Mouse (Mus musculus): ENCODE results near the gene Acan.

Gene Acan

GRCm38 (mm10) chr7:79139328-79139824 lies 86.1 kb downstream of the Acan start:
- DNase-seq (ENCODE audit: low spot score in 2 of 2): no peak

GRCm38 (mm10) chr7:79139891-79140591 lies 86.8 kb downstream of the Acan start:
- DNase-seq (ENCODE audit: low spot score in 2 of 2): no peak

GRCm38 (mm10) chr7:79140897-79141296 lies 87.6 kb downstream of the Acan start:
- DNase-seq (ENCODE audit: low spot score in 2 of 2): peak; percentile 64

DNA sequence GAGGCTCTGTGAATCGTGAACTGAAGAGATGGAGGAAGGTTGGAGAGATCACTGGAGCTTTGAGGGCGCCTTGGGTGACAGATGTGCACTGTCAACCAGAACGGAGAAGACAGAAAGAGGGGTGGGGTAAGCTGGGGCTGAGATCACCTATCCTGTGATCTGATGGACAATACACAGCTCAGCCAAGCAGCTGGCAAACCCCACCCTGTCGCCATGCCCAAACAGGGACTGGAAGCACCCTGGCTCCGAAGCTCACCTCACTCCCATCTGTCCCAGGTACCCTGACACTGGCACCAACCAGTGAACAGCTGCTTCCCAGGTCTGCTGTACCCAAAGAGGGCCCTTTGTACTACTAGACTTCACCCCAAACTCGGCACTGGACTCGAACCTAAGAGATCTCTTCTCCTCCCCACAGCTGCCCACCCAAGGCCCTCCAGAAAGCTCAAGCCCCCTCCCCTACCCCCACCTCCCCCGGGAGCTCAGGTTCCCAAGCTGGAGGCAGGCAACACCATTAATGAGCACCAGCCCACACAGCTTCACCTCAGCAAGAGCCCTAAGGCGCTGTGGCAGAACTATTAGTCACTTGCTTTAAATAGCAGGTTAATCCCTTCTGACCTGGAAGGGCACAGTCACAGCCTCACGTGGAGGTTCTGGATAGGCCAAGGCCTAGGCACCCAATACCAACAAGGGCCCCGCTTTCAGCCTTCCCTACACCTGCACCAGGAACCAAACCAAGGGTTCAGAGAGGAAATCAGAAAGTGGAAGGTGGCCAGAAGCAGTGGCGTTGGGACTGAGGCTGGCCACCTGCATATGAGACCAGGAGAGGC lies 93.9 kb downstream of the Acan start:
- DNase-seq (ENCODE audit: low spot score in 2 of 2): peak in 1 of 2 experiments; percentile 15

GRCm38 (mm10) chr7:79147931-79148653 lies 94.8 kb downstream of the Acan start:
- no peak for DNase-seq (ENCODE audit: low spot score in 2 of 2)

DNA sequence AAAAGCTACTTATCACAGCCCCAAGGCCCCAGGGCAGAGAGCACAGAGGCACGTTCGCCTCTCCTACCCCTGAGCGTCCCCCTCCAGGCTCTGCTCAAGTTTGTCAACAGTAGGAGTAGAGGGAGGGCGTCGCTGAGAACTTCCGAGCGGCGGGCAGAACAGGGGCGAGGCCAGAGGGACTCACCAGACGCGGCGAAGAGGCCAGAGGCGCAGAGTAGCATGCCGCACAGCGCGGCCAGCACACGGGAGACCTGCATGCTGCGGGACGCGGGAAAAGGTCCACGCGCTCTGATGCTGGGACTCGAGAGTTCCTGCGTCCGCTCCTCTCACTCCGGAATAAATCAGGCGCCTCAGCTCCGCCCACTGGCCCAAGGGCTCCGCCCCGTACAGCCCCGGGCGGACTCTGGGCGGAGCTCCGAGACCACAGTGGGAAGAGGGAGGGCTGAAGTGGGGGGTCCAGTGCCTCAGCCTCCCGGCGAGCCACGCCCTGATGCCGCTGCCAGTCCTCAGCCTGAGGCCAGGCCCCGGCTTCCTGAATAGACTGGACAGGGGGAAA lies 95.5 kb downstream of the Acan start, which contains the start of gene Mfge8:
Mfge8 (minus strand) TSS at position 350 of the 556 bp plus-strand sequence.
- peak; percentile 83 to 88 for DNase-seq (ENCODE audit: low spot score in 2 of 2)

DNA sequence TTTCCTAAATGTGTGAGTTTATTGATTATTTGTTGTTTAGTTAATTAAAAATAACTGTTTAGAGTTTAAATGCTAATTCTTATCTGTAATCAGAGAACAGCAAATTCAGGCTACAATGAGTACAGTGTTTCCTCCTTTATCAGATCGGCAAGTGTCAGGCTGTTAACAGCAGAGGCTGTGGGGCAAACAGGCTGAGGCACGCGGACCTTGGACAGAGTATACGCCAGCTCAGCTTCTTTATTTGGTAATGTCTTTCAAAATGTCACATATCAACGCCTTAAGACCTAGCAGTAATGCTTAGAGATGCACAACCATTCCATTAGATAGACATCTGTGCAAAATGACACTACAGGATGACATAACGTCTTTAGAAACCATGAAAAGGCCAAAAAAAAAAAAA lies 96.2 kb downstream of the Acan start:
- DNase-seq (ENCODE audit: low spot score in 2 of 2): no peak

- DNase-seq (ENCODE audit: low spot score in 2 of 2): no peak
Measured at GRCm38 (mm10) chr7:79159406-79159805, 106.1 kb downstream of the Acan start.

Data from urinary bladder, adult 18-20 months (tissue).